Mouse (Mus musculus): ENCODE measurements around the gene Mat2b.

The Mat2b gene

DNA sequence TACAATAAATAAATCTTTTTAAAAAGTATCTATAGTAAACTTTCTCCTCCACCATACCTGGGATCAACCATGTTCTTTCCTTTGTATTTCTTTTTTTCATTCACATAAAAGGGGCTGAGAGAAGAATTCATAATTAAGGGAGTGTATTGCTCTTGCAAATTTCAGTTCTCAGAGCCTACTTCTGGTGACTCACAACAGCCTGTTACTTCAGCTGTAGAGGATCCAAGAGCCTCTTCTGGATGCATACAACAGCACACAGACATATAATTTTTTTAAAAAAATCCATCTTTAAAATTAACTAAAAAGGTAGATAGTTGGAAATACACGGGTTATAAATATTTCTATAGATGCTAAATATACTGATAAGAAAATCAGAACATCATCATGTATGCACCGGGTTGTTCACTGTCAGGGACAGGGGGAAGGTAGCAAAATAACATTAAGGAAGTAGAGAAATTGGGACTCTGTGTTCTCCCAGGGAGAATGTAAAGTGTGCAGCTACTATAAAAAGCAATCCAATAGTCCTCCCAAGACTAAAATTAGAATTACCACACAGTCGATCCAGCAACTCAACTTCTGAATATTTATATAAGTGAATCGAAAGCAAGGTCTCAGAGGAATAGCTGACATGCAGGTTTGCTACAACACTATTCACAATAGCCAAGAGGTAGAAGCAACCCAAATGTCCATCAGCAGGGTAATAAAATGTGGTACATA lies 19.8 kb downstream of the Mat2b start:
- no peak for DNase-seq (ENCODE audit: low read depth, low spot score)

DNA sequence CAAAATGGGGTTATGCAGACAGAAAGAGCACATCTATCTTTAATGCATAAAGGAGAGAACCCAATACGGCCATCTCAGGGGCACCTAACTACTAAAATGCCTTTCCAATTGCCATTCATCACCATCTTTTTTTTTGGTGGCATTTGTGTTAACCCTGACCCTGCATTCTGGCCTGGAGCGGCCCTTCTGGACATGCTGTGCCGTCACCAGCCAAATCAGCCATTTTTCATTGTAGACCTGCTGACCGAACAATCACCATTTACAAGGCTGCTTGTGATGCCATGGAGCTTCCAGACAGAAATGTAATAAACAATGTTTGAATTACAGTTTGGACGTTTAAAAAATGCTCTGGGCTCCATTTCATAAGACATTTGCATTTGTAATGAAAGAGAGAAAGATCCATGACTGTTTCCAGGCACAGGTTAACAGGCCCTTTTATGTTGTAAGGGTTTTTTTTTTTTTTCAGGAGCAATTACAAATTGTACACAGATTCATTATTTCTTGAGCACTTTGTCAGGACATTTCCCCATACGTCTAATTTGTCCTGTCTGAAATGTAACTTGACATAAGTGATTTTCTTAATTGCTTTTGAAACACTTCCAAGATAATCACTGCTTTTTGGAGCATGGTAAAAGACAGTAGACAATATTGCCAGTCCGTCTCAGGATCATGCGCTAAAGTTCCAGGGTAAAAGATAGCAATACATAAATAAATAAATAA lies 45.1 kb downstream of the Mat2b start:
- DNase-seq (ENCODE audit: low read depth, low spot score), result no peak

DNA sequence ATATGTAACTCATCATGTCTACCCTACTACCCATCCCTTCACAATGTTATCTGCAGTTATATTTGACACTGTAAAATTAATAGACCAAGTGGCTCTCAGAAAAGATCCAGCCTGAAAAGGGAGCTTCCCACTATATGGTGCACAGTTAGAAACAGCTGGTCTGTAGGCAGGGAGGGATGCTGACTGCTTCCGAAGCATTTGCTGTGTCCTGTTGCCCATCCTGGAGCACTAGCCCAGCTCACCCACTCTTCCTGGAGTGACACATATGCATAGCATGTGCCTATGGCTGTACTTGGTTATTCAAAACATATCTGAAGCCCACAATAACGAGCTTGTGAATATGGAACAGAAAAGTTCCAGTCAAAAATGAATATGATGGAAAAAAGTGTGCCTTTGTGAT lies 47.8 kb downstream of the Mat2b start:
- DNase-seq (ENCODE audit: low read depth, low spot score), result no peak

All from mesoderm, embryonic 11.5 days (tissue).